Mouse (Mus musculus): Measurements from ENCODE around the gene Scg3. TPM values are rescaled to one million over a fixed set of nuclear protein-coding genes. Genes with fewer than 3 reads are reported as not detected.
"Not testable (repeated sequence)": the region's sequence is repeated elsewhere in the genome, so short reads cannot be mapped to it uniquely, and the experiment has no call there.

Scg3 gene
- polyA plus RNA-seq, 1 experiment: 0.38 TPM

DNA sequence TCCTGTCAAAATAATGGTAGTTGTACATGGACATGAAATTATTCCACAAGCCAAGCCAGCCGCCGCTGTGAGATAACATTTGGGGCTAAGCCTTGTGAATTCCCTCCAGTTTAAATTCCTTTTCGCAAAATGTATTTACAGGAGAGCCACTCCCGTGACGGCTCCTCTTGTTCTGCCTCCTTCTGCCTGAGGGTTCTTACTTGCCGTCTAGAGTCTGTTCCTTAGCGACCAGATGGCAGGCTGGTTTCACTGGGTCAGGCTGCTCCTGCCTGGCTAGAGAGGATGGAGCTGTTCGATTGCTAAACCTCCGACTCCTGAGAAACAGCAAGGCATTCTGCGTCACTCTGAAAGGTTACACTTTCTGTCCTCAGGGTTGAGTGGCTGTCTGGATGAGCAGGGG is 51.7 kb downstream of the Scg3 start:
- WGBS: 55% methylated on average over 10 of the region's 10 CpGs
- Histone ChIP-seq H3K4me1 (ENCODE audit: control insufficient read depth, insufficient read depth, low read length) (peaks cover 15% of the 10 kb centered on the region), H3K4me3 (replicated peaks; ENCODE audit: extremely low read depth, low read depth, low read length) (no peak overlapping the region)
- no peak for DNase-seq
- no peak for TF ChIP-seq POLR2A (IDR thresholded peaks at IDR 0.05; ENCODE audit: borderline replicate concordance, extremely low read depth, low read depth, low read length)

DNA sequence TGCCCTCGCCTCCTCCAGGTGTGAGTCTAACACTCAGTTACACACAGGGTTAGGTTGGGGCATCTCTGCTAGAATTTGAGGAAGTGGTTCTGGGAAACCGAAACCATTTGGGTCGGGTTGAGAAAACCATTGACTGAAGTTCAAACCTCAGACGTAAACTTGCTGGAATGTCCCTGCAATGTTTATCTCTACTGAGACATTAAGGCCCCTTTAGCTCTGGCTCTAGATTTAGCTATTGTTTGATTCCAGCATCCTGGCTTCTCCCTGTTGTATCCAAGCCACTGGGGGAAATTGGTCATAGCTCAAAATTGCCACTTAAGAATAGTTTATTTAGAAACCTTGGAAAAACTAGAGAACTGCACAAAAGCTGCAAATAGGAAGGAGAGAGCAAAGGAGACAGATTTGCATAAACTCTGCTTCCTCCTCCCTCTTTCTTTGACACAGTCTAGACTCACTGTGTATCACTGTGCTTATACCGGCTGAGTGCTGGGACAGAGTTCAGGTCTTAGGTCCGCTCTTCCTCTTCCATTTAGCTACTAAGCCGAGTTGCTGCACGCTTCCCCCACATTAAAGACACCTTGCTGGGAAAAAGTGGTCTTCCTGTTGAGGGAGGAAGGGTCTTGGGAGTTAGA is 52.9 kb downstream of the Scg3 start:
- TF ChIP-seq POLR2A (IDR thresholded peaks at IDR 0.05; ENCODE audit: borderline replicate concordance, extremely low read depth, low read depth, low read length) (no peak), CTCF (IDR thresholded peaks at IDR 0.05; ENCODE audit: insufficient read depth, low read length) (no peak)
- H3K4me1 ChIP-seq (ENCODE audit: control insufficient read depth, insufficient read depth, low read length): peaks cover 15% of the 10 kb centered on the region
- no peak for DNase-seq
- whole genome bisulfite sequencing: 41% methylated on average over 8 of the region's 8 CpGs
- H3K4me3 ChIP-seq (replicated peaks; ENCODE audit: extremely low read depth, low read depth, low read length): no peak overlapping the region

- no peak for DNase-seq
- TF ChIP-seq CTCF (IDR thresholded peaks at IDR 0.05; ENCODE audit: insufficient read depth, low read length): no peak
- TF ChIP-seq POLR2A (IDR thresholded peaks at IDR 0.05; ENCODE audit: borderline replicate concordance, extremely low read depth, low read depth, low read length): 0 out of 2 replicates have a peak, but pooled peaks have one; percentile 7
- Histone ChIP-seq H3K4me3 (replicated peaks; ENCODE audit: extremely low read depth, low read depth, low read length) (peak overlapping the region; percentile 84), H3K4me1 (ENCODE audit: control insufficient read depth, insufficient read depth, low read length) (peaks cover 12% of the 10 kb centered on the region)
- 1% methylated on average over 14 of the region's 14 CpGs for WGBS
These were observed 57.6 kb downstream of the Scg3 start for GRCm38 (mm10) chr9:75626308-75626604.

- DNase-seq: peak; percentile 47
- no peak for TF ChIP-seq CTCF (IDR thresholded peaks at IDR 0.05; ENCODE audit: insufficient read depth, low read length)
- TF ChIP-seq POLR2A (IDR thresholded peaks at IDR 0.05; ENCODE audit: borderline replicate concordance, extremely low read depth, low read depth, low read length): peak; percentile 29; the same call in 1 of the 2 replicates
- WGBS: 1% methylated on average over 86 of the region's 94 CpGs
- Histone ChIP-seq H3K4me1 (ENCODE audit: control insufficient read depth, insufficient read depth, low read length) (peaks cover 8% of the 10 kb centered on the region), H3K4me3 (replicated peaks; ENCODE audit: extremely low read depth, low read depth, low read length) (peak within 1 kb of the TSS; percentile 84)
These were observed 58.1 kb downstream of the Scg3 start, which contains the start of gene Lysmd2 for GRCm38 (mm10) chr9:75625556-75626307. Gene Lysmd2, plus strand, starts transcription at chr9:75625741.

DNA sequence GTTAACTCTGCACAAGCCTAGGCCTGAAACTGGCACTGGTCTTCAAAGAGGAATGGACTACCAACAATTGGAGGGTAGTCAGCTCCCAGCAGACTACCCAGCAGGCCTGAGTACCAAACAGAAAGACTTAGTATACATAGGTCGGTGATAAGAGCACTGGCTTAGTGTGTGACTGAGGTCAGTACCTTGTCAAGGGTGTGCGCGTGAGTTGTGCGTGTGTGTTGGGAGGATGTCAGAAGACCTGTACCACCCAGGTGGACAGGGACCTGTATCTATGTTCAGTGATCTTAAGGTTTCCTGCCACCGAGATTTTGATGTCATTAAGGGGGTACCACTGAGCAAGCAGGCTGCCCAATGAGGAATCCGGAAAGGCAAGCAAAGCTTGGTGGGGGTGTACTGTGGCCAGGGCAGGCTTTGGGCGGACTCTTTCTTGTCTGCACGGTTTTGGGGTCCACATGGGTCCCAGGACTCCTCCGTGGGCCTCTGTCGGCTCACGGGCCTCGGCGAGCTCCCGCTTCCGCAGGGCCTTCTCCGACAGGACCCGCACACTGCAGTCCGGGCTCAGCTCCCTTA is 58.8 kb downstream of the Scg3 start:
- Histone ChIP-seq H3K4me1 (ENCODE audit: control insufficient read depth, insufficient read depth, low read length) (peaks cover 6% of the 10 kb centered on the region), H3K4me3 (replicated peaks; ENCODE audit: extremely low read depth, low read depth, low read length) (peak overlapping the region; percentile 84)
- 18% methylated on average over 18 of the region's 18 CpGs for WGBS
- DNase-seq: no peak
- TF ChIP-seq CTCF (IDR thresholded peaks at IDR 0.05; ENCODE audit: insufficient read depth, low read length) (no peak), POLR2A (IDR thresholded peaks at IDR 0.05; ENCODE audit: borderline replicate concordance, extremely low read depth, low read depth, low read length) (no peak)

DNA sequence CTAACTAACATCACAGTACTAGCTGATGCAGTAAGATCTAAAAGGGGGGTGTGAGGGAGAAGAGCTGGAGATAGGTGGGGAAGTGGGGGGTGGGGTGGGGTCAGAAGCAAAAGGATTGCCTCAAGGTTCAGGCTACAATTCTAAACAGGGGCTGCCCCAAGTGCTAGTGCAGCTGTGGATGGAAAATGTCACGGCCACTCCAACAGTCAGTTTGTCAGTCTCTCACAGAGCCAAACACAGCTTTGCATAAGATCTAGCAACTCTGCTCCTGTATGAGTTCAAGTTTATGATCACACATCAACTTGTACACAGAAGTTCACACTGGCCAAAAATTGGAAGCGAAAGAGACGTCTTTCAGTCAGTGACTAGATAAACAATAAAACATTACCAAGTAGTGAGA is 62.4 kb downstream of the Scg3 start:
- 55% methylated on average over 3 of the region's 3 CpGs for WGBS
- TF ChIP-seq POLR2A (IDR thresholded peaks at IDR 0.05; ENCODE audit: borderline replicate concordance, extremely low read depth, low read depth, low read length): no peak

GRCm38 (mm10) chr9:75619761-75620160 is 64.1 kb downstream of the Scg3 start:
- 95% methylated on average over 2 of the region's 2 CpGs for WGBS
- not testable (repeated sequence) for H3K4me1 ChIP-seq (ENCODE audit: control insufficient read depth, insufficient read depth, low read length); DNase-seq; H3K4me3 ChIP-seq (replicated peaks; ENCODE audit: extremely low read depth, low read depth, low read length)

More for the DNA sequence above, 62.4 kb downstream of the Scg3 start:
- no peak overlapping the region for H3K4me3 ChIP-seq (replicated peaks; ENCODE audit: extremely low read depth, low read depth, low read length)
- DNase-seq: no peak
- H3K4me1 ChIP-seq (ENCODE audit: control insufficient read depth, insufficient read depth, low read length): peaks cover 2% of the 10 kb centered on the region

DNA sequence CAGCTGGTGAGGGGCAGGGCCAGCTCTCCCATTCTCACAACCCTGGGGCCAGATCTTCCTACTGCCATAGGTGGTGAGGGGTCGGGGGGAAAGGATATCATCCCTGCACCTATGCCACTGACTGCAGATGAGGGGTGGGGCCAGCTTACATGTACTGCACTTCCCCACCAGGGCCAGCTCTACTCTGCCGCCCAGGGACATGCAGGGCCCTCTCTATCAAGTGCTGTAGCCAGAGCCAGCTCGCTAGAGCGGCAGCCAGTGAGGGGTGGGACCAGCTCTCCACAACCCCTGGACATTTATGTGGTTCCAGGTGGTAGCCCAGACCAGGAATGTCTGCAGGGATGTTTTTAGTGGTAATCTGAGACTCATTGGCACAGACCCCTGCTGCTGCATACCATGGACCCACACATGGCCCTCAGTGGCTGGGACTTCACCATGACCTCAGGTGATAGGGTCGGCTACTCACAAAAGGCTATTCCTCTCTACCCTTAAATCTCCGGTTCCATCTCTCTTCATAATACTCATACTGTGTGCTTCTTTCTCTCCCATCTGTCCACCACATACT is 64.9 kb downstream of the Scg3 start:
- 86% methylated on average over 6 of the region's 6 CpGs for WGBS
- DNase-seq: no peak
- Histone ChIP-seq H3K4me1 (ENCODE audit: control insufficient read depth, insufficient read depth, low read length) (peaks cover 2% of the 10 kb centered on the region; the same call in 1 of the 2 replicates), H3K4me3 (replicated peaks; ENCODE audit: extremely low read depth, low read depth, low read length) (no peak overlapping the region)
- no peak for TF ChIP-seq POLR2A (IDR thresholded peaks at IDR 0.05; ENCODE audit: borderline replicate concordance, extremely low read depth, low read depth, low read length)
- no peak for TF ChIP-seq CTCF (IDR thresholded peaks at IDR 0.05; ENCODE audit: insufficient read depth, low read length)

- WGBS: 60% methylated on average over 3 of the region's 3 CpGs
- no peaks in the 10 kb centered on the region for H3K4me1 ChIP-seq (ENCODE audit: control insufficient read depth, insufficient read depth, low read length)
- H3K4me3 ChIP-seq (replicated peaks; ENCODE audit: extremely low read depth, low read depth, low read length): no peak overlapping the region
- DNase-seq: no peak
- no peak for TF ChIP-seq CTCF (IDR thresholded peaks at IDR 0.05; ENCODE audit: insufficient read depth, low read length)
- no peak for TF ChIP-seq POLR2A (IDR thresholded peaks at IDR 0.05; ENCODE audit: borderline replicate concordance, extremely low read depth, low read depth, low read length)
These were observed 67.3 kb downstream of the Scg3 start for GRCm38 (mm10) chr9:75616560-75616959.

Measured in lung, adult 2 months (tissue).